Mouse (Mus musculus): ENCODE measurements at regions not wholly inside any gene's neighbourhood (a gene's known extent, or its start where the extent isn't known, plus 50 kb on each side); places are given as distances from the start of the nearest gene placed in this dataset.

GRCm38 (mm10) chr13:57275871-57276270 is 380.1 kb upstream of the Trpc7 start:
- Histone ChIP-seq H3K4me2 (no peak overlapping the region), H3K9ac (ENCODE audit: low read length) (no peak overlapping the region), H3K27me3 (ENCODE audit: control insufficient read depth, insufficient read depth, low read length) (no peaks in the 10 kb centered on the region), H3K9me3 (ENCODE audit: control insufficient read depth, low read length) (no peaks in the 10 kb centered on the region), H3K4me1 (ENCODE audit: control insufficient read depth, insufficient read depth, low read length) (no peaks in the 10 kb centered on the region), H3K36me3 (ENCODE audit: control insufficient read depth, insufficient read depth, low read length) (no peaks in the 10 kb centered on the region), H3K27ac (ENCODE audit: low read depth, low read length) (no peak overlapping the region), H3K4me3 (ENCODE audit: low read depth, low read length) (no peak overlapping the region)
- WGBS: 88% methylated on average over 11 of the region's 11 CpGs
- no peak for ATAC-seq (ENCODE audit: low FRiP score)
- no peak for DNase-seq (ENCODE audit: low spot score, missing footprints)

GRCm38 (mm10) chr13:57273593-57273992 is 377.8 kb upstream of the Trpc7 start:
- no peak overlapping the region for H3K27ac ChIP-seq (ENCODE audit: low read depth, low read length)
- H3K4me1 ChIP-seq (ENCODE audit: control insufficient read depth, insufficient read depth, low read length): no peaks in the 10 kb centered on the region
- no peaks in the 10 kb centered on the region for H3K27me3 ChIP-seq (ENCODE audit: control insufficient read depth, insufficient read depth, low read length)
- no peak overlapping the region for H3K4me2 ChIP-seq
- ATAC-seq (ENCODE audit: low FRiP score): no peak
- no peak overlapping the region for H3K9ac ChIP-seq (ENCODE audit: low read length)
- DNase-seq (ENCODE audit: low spot score, missing footprints): no peak
- H3K36me3 ChIP-seq (ENCODE audit: control insufficient read depth, insufficient read depth, low read length): no peaks in the 10 kb centered on the region
- WGBS: 33% methylated on average over 3 of the region's 3 CpGs
- no peak overlapping the region for H3K4me3 ChIP-seq (ENCODE audit: low read depth, low read length)
- no peaks in the 10 kb centered on the region for H3K9me3 ChIP-seq (ENCODE audit: control insufficient read depth, low read length)

DNA sequence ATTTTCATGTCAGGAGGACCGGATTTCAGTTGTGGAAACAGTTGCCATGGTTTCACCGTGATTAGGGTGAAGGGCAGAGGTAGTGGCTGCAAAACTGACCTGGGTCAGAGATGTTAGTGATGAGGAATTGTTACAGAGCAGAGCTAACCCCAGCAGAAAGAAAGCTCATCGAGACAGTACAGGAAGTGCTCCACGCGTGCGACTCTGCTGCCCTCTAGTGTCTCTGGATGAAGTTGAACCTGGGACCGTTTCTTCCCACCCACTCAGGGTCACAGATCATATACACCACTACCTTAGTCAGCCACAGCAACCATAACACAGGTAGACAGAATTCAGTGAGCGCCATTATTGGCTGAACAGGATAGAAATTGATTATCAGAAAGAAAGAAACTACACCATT is 373.8 kb upstream of the Trpc7 start:
- Histone ChIP-seq H3K27ac (ENCODE audit: low read depth, low read length) (no peak overlapping the region), H3K4me2 (no peak overlapping the region), H3K27me3 (ENCODE audit: control insufficient read depth, insufficient read depth, low read length) (no peaks in the 10 kb centered on the region), H3K36me3 (ENCODE audit: control insufficient read depth, insufficient read depth, low read length) (no peaks in the 10 kb centered on the region), H3K9ac (ENCODE audit: low read length) (no peak overlapping the region), H3K9me3 (ENCODE audit: control insufficient read depth, low read length) (no peaks in the 10 kb centered on the region), H3K4me3 (ENCODE audit: low read depth, low read length) (no peak overlapping the region), H3K4me1 (ENCODE audit: control insufficient read depth, insufficient read depth, low read length) (no peaks in the 10 kb centered on the region)
- WGBS: 10% methylated on average over 8 of the region's 8 CpGs
- DNase-seq (ENCODE audit: low spot score, missing footprints) (peak; percentile 95), ATAC-seq (ENCODE audit: low FRiP score) (peak; percentile 40; the same call in 1 of the 2 replicates)

GRCm38 (mm10) chr13:57259920-57260319 is 364.1 kb upstream of the Trpc7 start:
- WGBS: 10% methylated on average over 6 of the region's 6 CpGs
- Histone ChIP-seq H3K4me2 (no peak overlapping the region), H3K9me3 (ENCODE audit: control insufficient read depth, low read length) (no peaks in the 10 kb centered on the region), H3K4me3 (ENCODE audit: low read depth, low read length) (no peak overlapping the region), H3K27ac (ENCODE audit: low read depth, low read length) (no peak overlapping the region), H3K27me3 (ENCODE audit: control insufficient read depth, insufficient read depth, low read length) (no peaks in the 10 kb centered on the region), H3K36me3 (ENCODE audit: control insufficient read depth, insufficient read depth, low read length) (no peaks in the 10 kb centered on the region), H3K4me1 (ENCODE audit: control insufficient read depth, insufficient read depth, low read length) (no peaks in the 10 kb centered on the region), H3K9ac (ENCODE audit: low read length) (no peak overlapping the region)
- ATAC-seq (ENCODE audit: low FRiP score): no peak
- DNase-seq (ENCODE audit: low spot score, missing footprints): peak; percentile 99

- Histone ChIP-seq H3K27me3 (ENCODE audit: control insufficient read depth, insufficient read depth, low read length) (no peaks in the 10 kb centered on the region), H3K9me3 (ENCODE audit: control insufficient read depth, low read length) (no peaks in the 10 kb centered on the region), H3K4me3 (ENCODE audit: low read depth, low read length) (no peak overlapping the region), H3K4me1 (ENCODE audit: control insufficient read depth, insufficient read depth, low read length) (no peaks in the 10 kb centered on the region), H3K36me3 (ENCODE audit: control insufficient read depth, insufficient read depth, low read length) (no peaks in the 10 kb centered on the region), H3K9ac (ENCODE audit: low read length) (no peak overlapping the region), H3K4me2 (no peak overlapping the region), H3K27ac (ENCODE audit: low read depth, low read length) (no peak overlapping the region)
- no peak for DNase-seq (ENCODE audit: low spot score, missing footprints)
- ATAC-seq (ENCODE audit: low FRiP score): no peak
- WGBS: 64% methylated on average over 8 of the region's 8 CpGs
These were observed 363.7 kb upstream of the Trpc7 start for GRCm38 (mm10) chr13:57259474-57259873.

DNA sequence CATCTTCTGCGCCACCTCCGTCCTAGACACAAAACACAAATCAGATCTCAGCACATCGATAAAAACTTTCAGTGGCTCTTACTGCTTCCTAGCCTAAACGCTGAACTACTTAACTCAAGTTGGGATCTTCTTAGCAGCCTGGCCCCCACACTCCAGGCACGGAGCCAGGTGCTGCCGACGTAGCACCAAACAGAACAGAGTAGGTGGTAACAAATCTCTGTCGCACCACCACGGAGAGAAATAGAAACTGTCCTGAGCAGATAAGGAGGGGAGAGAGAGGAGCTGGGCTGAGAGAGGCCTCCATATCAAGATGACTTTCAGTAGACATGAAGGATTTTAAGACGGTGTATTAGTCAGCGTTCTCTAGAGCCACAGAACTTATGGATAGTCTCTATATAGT is 360.1 kb upstream of the Trpc7 start:
- H3K4me1 ChIP-seq (ENCODE audit: control insufficient read depth, insufficient read depth, low read length): no peaks in the 10 kb centered on the region
- no peaks in the 10 kb centered on the region for H3K27me3 ChIP-seq (ENCODE audit: control insufficient read depth, insufficient read depth, low read length)
- H3K9me3 ChIP-seq (ENCODE audit: control insufficient read depth, low read length): no peaks in the 10 kb centered on the region; the same call in 1 of the 2 replicates
- 95% methylated on average over 11 of the region's 11 CpGs for WGBS
- no peak overlapping the region for H3K27ac ChIP-seq (ENCODE audit: low read depth, low read length)
- no peak overlapping the region for H3K4me2 ChIP-seq
- no peaks in the 10 kb centered on the region for H3K36me3 ChIP-seq (ENCODE audit: control insufficient read depth, insufficient read depth, low read length)
- no peak overlapping the region for H3K4me3 ChIP-seq (ENCODE audit: low read depth, low read length)
- no peak for DNase-seq (ENCODE audit: low spot score, missing footprints)
- ATAC-seq (ENCODE audit: low FRiP score): no peak
- no peak overlapping the region for H3K9ac ChIP-seq (ENCODE audit: low read length)

GRCm38 (mm10) chr13:57249851-57250250 is 354.1 kb upstream of the Trpc7 start:
- H3K9me3 ChIP-seq (ENCODE audit: control insufficient read depth, low read length): no peaks in the 10 kb centered on the region; the same call in 1 of the 2 replicates
- WGBS: 86% methylated on average over 5 of the region's 5 CpGs

GRCm38 (mm10) chr13:57249401-57249800 is 353.6 kb upstream of the Trpc7 start:
- ATAC-seq (ENCODE audit: low FRiP score) (no peak), DNase-seq (ENCODE audit: low spot score, missing footprints) (no peak)
- Histone ChIP-seq H3K27me3 (ENCODE audit: control insufficient read depth, insufficient read depth, low read length) (no peaks in the 10 kb centered on the region), H3K36me3 (ENCODE audit: control insufficient read depth, insufficient read depth, low read length) (no peaks in the 10 kb centered on the region), H3K4me3 (ENCODE audit: low read depth, low read length) (no peak overlapping the region), H3K4me1 (ENCODE audit: control insufficient read depth, insufficient read depth, low read length) (no peaks in the 10 kb centered on the region), H3K27ac (ENCODE audit: low read depth, low read length) (no peak overlapping the region), H3K9me3 (ENCODE audit: control insufficient read depth, low read length) (no peaks in the 10 kb centered on the region; the same call in 1 of the 2 replicates), H3K9ac (ENCODE audit: low read length) (no peak overlapping the region), H3K4me2 (no peak overlapping the region)
- 86% methylated on average over 4 of the region's 4 CpGs for WGBS

More at GRCm38 (mm10) chr13:57249851-57250250, 354.1 kb upstream of the Trpc7 start:
- Histone ChIP-seq H3K4me3 (ENCODE audit: low read depth, low read length) (no peak overlapping the region), H3K4me2 (no peak overlapping the region), H3K9ac (ENCODE audit: low read length) (no peak overlapping the region), H3K36me3 (ENCODE audit: control insufficient read depth, insufficient read depth, low read length) (no peaks in the 10 kb centered on the region), H3K27me3 (ENCODE audit: control insufficient read depth, insufficient read depth, low read length) (no peaks in the 10 kb centered on the region), H3K4me1 (ENCODE audit: control insufficient read depth, insufficient read depth, low read length) (no peaks in the 10 kb centered on the region), H3K27ac (ENCODE audit: low read depth, low read length) (no peak overlapping the region)
- ATAC-seq (ENCODE audit: low FRiP score): no peak
- DNase-seq (ENCODE audit: low spot score, missing footprints): no peak

DNA sequence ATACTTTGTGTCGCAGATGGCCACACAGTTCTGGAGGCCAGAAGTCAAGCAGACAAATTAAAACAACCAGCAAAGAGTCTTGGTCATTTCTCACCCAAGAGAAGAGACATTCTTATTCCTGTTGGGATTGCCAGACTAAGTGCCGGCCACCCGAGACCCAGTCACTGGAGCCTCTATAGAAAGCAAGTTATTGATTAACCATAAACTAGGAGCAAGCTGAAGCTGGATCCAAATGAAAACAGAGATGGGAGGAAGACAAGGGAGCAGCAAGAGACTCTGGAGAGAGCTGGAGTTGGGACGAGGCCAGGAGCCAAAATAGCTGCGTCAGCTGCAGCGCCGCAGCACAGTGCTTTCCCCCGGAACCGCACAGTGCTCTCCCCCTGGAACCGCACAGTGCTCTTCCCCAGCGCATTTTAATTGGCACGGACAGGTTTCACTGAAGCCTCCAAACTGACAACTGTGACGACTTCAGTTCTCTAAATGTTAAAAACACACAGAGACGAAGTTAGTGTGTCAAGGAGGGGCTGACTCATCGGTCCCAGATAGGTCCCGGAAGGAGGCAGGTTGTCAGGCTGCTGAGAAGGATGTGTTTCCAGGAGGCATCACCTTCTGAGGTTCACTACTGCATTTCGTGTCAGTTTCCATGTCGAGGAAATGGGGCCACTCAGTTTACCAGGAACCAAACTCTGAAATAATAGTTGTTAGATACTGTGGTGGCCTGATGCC is 350.6 kb upstream of the Trpc7 start:
- WGBS: 83% methylated on average over 18 of the region's 18 CpGs
- Histone ChIP-seq H3K9me3 (ENCODE audit: control insufficient read depth, low read length) (no peaks in the 10 kb centered on the region), H3K27me3 (ENCODE audit: control insufficient read depth, insufficient read depth, low read length) (no peaks in the 10 kb centered on the region), H3K4me2 (no peak overlapping the region), H3K4me1 (ENCODE audit: control insufficient read depth, insufficient read depth, low read length) (no peaks in the 10 kb centered on the region), H3K9ac (ENCODE audit: low read length) (no peak overlapping the region), H3K27ac (ENCODE audit: low read depth, low read length) (no peak overlapping the region), H3K4me3 (ENCODE audit: low read depth, low read length) (no peak overlapping the region), H3K36me3 (ENCODE audit: control insufficient read depth, insufficient read depth, low read length) (no peaks in the 10 kb centered on the region)
- peak; percentile 47 for DNase-seq (ENCODE audit: low spot score, missing footprints)
- no peak for ATAC-seq (ENCODE audit: low FRiP score)

All from midbrain, embryonic 11.5 days (tissue).